Mouse (Mus musculus) erythroblast, embryonic 14.5 days (primary cell): Measurements from ENCODE around the gene Ttc39b. TPM values are rescaled to one million over a fixed set of nuclear protein-coding genes. Genes with fewer than 3 reads are reported as not detected.

Experiments used
- H3K27me3 ChIP-seq: 2 replicates; pipeline ENCODE4 v1.6.1; 2012; ENCODE audit warnings: inconsistent platforms; ENCODE audit not compliant: control insufficient read depth
- H3K36me3 ChIP-seq: 2 replicates; pipeline ENCODE4 v1.6.1; 2012; ENCODE audit warnings: mild to moderate bottlenecking, inconsistent platforms; ENCODE audit not compliant: control insufficient read depth
- H3K4me1 ChIP-seq: 2 replicates; pipeline ENCODE4 v1.6.1; 2012; ENCODE audit warnings: inconsistent platforms; ENCODE audit not compliant: control insufficient read depth
- H3K4me3 ChIP-seq: replicated peaks from 2 replicates; pipeline ENCODE3; 2012; ENCODE audit warnings: moderate library complexity, mild to moderate bottlenecking, inconsistent platforms
- H3K9me3 ChIP-seq: 2 replicates; pipeline ENCODE4 v1.6.1; 2012; ENCODE audit warnings: low read length, inconsistent platforms, mixed read lengths; ENCODE audit not compliant: control insufficient read depth
- GATA1 ChIP-seq: IDR thresholded peaks from 2 replicates; pipeline ENCODE4 v1.6.1; 2012; ENCODE audit warnings: low read length, inconsistent platforms, mixed read lengths
- TAL1 ChIP-seq: IDR thresholded peaks from 3 replicates; pipeline ENCODE4 v1.6.1; 2012; ENCODE audit warnings: low read length, inconsistent platforms, mixed read lengths
- polyA plus RNA-seq: library from polyadenylated mRNA; stranded (reverse); fragments of >175 nt; gene quantifications from 2 replicates; pipeline ENCODE4 v1.2.3, GENCODE M21; 2012

The Ttc39b gene
- polyA plus RNA-seq, 1 experiment = under 0.01 TPM

- no peaks in the 10 kb centered on the region for H3K9me3 ChIP-seq
- no peaks in the 10 kb centered on the region for H3K36me3 ChIP-seq
- H3K27me3 ChIP-seq = no peaks in the 10 kb centered on the region
- H3K4me3 ChIP-seq = no peak overlapping the region
- TF ChIP-seq TAL1 (no peak), GATA1 (no peak)
- no peaks in the 10 kb centered on the region for H3K4me1 ChIP-seq
Observed at GRCm38 (mm10) chr4:83215776-83216175, 108.3 kb downstream of the Ttc39b start.

GRCm38 (mm10) chr4:83214822-83215558, 109.1 kb downstream of the Ttc39b start:
- Histone ChIP-seq H3K4me1 (no peaks in the 10 kb centered on the region), H3K36me3 (no peaks in the 10 kb centered on the region), H3K9me3 (no peaks in the 10 kb centered on the region), H3K4me3 (no peak overlapping the region), H3K27me3 (no peaks in the 10 kb centered on the region)
- TF ChIP-seq TAL1 = no peak
- TF ChIP-seq GATA1 = no peak

GRCm38 (mm10) chr4:83213752-83214151, 110.3 kb downstream of the Ttc39b start:
- Histone ChIP-seq H3K4me3 (no peak overlapping the region), H3K9me3 (no peaks in the 10 kb centered on the region), H3K27me3 (no peaks in the 10 kb centered on the region), H3K4me1 (no peaks in the 10 kb centered on the region), H3K36me3 (no peaks in the 10 kb centered on the region)
- TF ChIP-seq GATA1 = no peak
- TF ChIP-seq TAL1 = no peak

DNA sequence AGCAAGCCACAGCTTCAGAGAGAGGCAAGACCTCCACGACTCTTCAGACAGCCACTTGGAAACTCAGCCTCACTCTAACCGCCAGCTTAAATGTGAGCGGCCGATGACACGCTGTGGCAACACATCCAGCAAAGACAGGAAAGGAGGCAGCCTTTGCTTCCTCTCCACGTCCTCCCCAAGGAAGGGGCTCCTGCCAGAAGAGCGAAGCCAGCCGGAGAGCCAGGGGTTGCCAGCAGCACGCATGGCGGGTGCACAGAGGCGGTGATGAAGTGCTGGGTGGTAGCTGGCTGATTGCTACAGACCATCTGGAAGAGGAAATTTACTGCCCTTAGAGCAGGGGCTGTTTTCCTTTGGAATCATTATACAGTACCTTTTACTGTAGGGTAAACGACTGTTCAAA, 112.3 kb downstream of the Ttc39b start:
- Histone ChIP-seq H3K27me3 (no peaks in the 10 kb centered on the region), H3K4me3 (no peak overlapping the region), H3K9me3 (no peaks in the 10 kb centered on the region), H3K36me3 (no peaks in the 10 kb centered on the region), H3K4me1 (no peaks in the 10 kb centered on the region)
- no peak for TF ChIP-seq GATA1
- TF ChIP-seq TAL1 = no peak

- no peaks in the 10 kb centered on the region for H3K4me1 ChIP-seq
- no peaks in the 10 kb centered on the region for H3K36me3 ChIP-seq
- H3K4me3 ChIP-seq = no peak overlapping the region
- H3K9me3 ChIP-seq = no peaks in the 10 kb centered on the region
- no peak for TF ChIP-seq GATA1
- no peak for TF ChIP-seq TAL1
- H3K27me3 ChIP-seq = no peaks in the 10 kb centered on the region
Observed at GRCm38 (mm10) chr4:83210437-83210836, 113.6 kb downstream of the Ttc39b start.

- Histone ChIP-seq H3K9me3 (no peaks in the 10 kb centered on the region), H3K36me3 (no peaks in the 10 kb centered on the region), H3K4me3 (no peak overlapping the region), H3K4me1 (no peaks in the 10 kb centered on the region), H3K27me3 (no peaks in the 10 kb centered on the region)
- TF ChIP-seq TAL1 (no peak), GATA1 (no peak)
Observed at GRCm38 (mm10) chr4:83206803-83207586, 117.1 kb downstream of the Ttc39b start.

GRCm38 (mm10) chr4:83206416-83206802, 117.6 kb downstream of the Ttc39b start:
- Histone ChIP-seq H3K4me1 (no peaks in the 10 kb centered on the region), H3K36me3 (no peaks in the 10 kb centered on the region), H3K9me3 (no peaks in the 10 kb centered on the region), H3K4me3 (no peak overlapping the region), H3K27me3 (no peaks in the 10 kb centered on the region)
- TF ChIP-seq GATA1 (no peak), TAL1 (no peak)

DNA sequence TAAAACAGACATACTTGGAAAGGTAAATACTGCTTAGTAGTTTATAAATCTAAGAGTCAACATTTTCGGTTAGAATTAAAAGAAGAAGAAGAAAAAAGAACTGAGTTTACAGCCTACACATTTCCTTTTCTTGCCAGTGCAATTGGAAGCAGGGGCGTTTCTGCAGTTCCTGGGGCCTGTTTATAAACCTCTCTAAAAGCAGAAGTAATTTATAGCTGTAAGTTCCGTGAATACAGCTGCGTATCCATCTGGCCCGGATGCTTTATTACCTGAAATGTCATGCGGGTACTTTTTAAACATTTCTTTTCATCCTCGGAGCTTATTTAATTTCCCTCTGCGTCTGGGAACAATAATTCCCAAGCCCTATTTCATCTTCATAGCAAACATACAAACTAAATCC, 124.7 kb downstream of the Ttc39b start:
- no peaks in the 10 kb centered on the region for H3K9me3 ChIP-seq
- H3K27me3 ChIP-seq = no peaks in the 10 kb centered on the region
- H3K4me3 ChIP-seq = no peak overlapping the region
- TF ChIP-seq TAL1 (no peak), GATA1 (no peak)
- H3K4me1 ChIP-seq = no peaks in the 10 kb centered on the region
- H3K36me3 ChIP-seq = no peaks in the 10 kb centered on the region

DNA sequence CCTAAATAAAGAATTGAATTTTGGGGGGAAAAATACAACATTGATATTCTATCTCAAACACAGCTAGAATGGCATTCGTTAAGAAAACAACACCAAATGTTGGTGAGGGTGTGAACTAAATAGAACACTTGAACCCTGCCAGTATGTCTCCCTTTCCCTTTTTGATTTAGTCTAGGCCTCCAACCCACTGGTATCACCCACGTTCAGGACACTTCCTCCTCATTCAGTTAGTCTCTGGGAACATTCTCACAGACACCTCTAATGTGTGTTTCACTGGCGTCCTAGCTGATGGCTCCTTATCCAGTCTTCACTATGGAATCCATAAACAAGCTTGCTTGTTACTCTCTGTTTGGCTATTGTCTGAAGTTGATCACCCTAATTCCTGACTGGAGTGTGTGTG, 125.9 kb downstream of the Ttc39b start:
- no peak for TF ChIP-seq TAL1
- no peak for TF ChIP-seq GATA1
- H3K4me3 ChIP-seq = no peak overlapping the region
- no peaks in the 10 kb centered on the region for H3K9me3 ChIP-seq
- no peaks in the 10 kb centered on the region for H3K36me3 ChIP-seq
- H3K27me3 ChIP-seq = no peaks in the 10 kb centered on the region
- H3K4me1 ChIP-seq = no peaks in the 10 kb centered on the region
